Mouse (Mus musculus): ENCODE results near the gene Ripor3.

DNA sequence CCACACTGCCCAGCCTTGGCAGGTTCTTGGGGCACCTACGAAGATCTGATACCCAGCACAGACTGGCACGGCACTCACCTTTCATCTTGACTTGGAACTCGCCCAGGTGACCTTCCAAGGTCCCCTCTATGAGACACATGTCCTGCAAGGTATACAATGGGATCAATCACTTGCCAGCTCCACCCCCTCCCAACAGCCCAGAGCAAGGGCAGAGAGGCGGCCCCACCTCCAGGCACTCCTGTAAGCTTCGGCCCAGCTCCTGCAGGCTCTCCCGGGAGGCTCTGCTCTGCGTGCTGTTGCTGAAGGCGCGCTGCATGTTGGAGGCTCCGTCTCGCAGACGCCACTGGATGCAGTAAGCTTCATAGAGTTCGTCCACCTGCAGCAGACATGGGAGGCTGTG lies 17.2 kb downstream of the Ripor3 start:
- TF ChIP-seq E2F4 (IDR thresholded peaks at IDR 0.05; ENCODE audit: insufficient replicate concordance, low read depth, low read length) (no peak), NELFE (IDR thresholded peaks at IDR 0.05; ENCODE audit: low read depth, low read length) (no peak), CTCF (conservative IDR thresholded peaks at IDR 0.05 in 1 of 2, IDR thresholded peaks at IDR 0.05 in 1 of 2; ENCODE audit: low read depth in 2 of 2, low read length in 2 of 2) (no peak), EP300 (IDR thresholded peaks at IDR 0.05; ENCODE audit: low read length) (no peak), POLR2A (IDR thresholded peaks at IDR 0.05; ENCODE audit: low read depth, low read length) (no peak), TCF12 (IDR thresholded peaks at IDR 0.05; ENCODE audit: low read depth, low read length) (no peak), ZNF384 (IDR thresholded peaks at IDR 0.05; ENCODE audit: low read depth, low read length) (no peak), MAFK (IDR thresholded peaks at IDR 0.05; ENCODE audit: insufficient replicate concordance, low read length) (no peak), HCFC1 (IDR thresholded peaks at IDR 0.05; ENCODE audit: low read depth, low read length) (no peak), CHD1 (IDR thresholded peaks at IDR 0.05; ENCODE audit: low read depth, low read length) (no peak)

Measured in CH12.LX (cell line).